Mouse (Mus musculus): ENCODE data around the gene C4b. TPM values are rescaled to one million over a fixed set of nuclear protein-coding genes. Genes with fewer than 3 reads are reported as not detected.

Gene C4b
- polyA plus RNA-seq, 2 experiments, result 1.3 to 3.2 TPM

GRCm38 (mm10) chr17:34680191-34680590 lies 63.5 kb downstream of the C4b start:
- Histone ChIP-seq H3K36me3 (ENCODE audit: control insufficient read depth, insufficient read depth, low read length) (no peaks in the 10 kb centered on the region), H3K4me1 (ENCODE audit: control insufficient read depth, insufficient read depth, low read length) (peaks cover 6% of the 10 kb centered on the region; the same call in 1 of the 2 replicates), H3K9ac (ENCODE audit: low read depth, low read length, severe bottlenecking) (no peak overlapping the region), H3K9me3 (ENCODE audit: control insufficient read depth, low read length) (no peaks in the 10 kb centered on the region), H3K27ac (replicated peaks; ENCODE audit: low read depth, low read length) (no peak overlapping the region), H3K27me3 (ENCODE audit: control insufficient read depth, insufficient read depth, low read length) (peaks cover 15% of the 10 kb centered on the region; the same call in 1 of the 2 replicates), H3K4me2 (replicated peaks; ENCODE audit: low read depth, low read length, severe bottlenecking) (no peak overlapping the region), H3K4me3 (replicated peaks; ENCODE audit: low read length) (no peak overlapping the region)
- 81% methylated on average over 26 of the region's 26 CpGs for WGBS
- no peak for DNase-seq (ENCODE audit: low spot score)
- ATAC-seq (ENCODE audit: low FRiP score, low read depth), result no peak
- no peak for TF ChIP-seq POLR2A (IDR thresholded peaks at IDR 0.05; ENCODE audit: borderline replicate concordance, extremely low read depth, insufficient read depth, insufficient read length)

Small RNAs within 50 kb of the gene (microRNA-seq; reads per million reads assigned to microRNA genes)
- not detected for gene Gm27471

Other genes with a start within 250 kb of the C4b start
- gene Btnl6, start 226.5 kb downstream of the C4b start, polyA plus RNA-seq (2012; rRNA removed), result not detected in 2 replicates
- gene Btnl6, start 226.5 kb downstream of the C4b start, polyA plus RNA-seq (2014; fragmentation: Nextera tagmentation; extraction: Ambion mirVana), result not detected in 2 replicates
- 9.6 and 13.3 TPM in 2 replicates for gene Notch4, start 179.6 kb downstream of the C4b start, polyA plus RNA-seq (2012; rRNA removed)
- 4.3 and 5.7 TPM in 2 replicates for gene Notch4, start 179.6 kb downstream of the C4b start, polyA plus RNA-seq (2014; fragmentation: Nextera tagmentation; extraction: Ambion mirVana)
- gene Gpsm3, start 154.1 kb downstream of the C4b start, polyA plus RNA-seq (2012; rRNA removed), result 3.7 and 4.0 TPM in 2 replicates
- gene Gpsm3, start 154.1 kb downstream of the C4b start, polyA plus RNA-seq (2014; fragmentation: Nextera tagmentation; extraction: Ambion mirVana), result 7.6 and 7.9 TPM in 2 replicates
- gene Pbx2, start 152.6 kb downstream of the C4b start, polyA plus RNA-seq (2012; rRNA removed), result 141 and 149 TPM in 2 replicates
- 13.5 and 17.0 TPM in 2 replicates for gene Pbx2, start 152.6 kb downstream of the C4b start, polyA plus RNA-seq (2014; fragmentation: Nextera tagmentation; extraction: Ambion mirVana)
- gene Ager, start 146.0 kb downstream of the C4b start, polyA plus RNA-seq (2012; rRNA removed), result 12.2 and 13.2 TPM in 2 replicates
- gene Ager, start 146.0 kb downstream of the C4b start, polyA plus RNA-seq (2014; fragmentation: Nextera tagmentation; extraction: Ambion mirVana), result 2.1 and 2.9 TPM in 2 replicates
- 103 and 112 TPM in 2 replicates for gene Rnf5, start 140.2 kb downstream of the C4b start, polyA plus RNA-seq (2012; rRNA removed)
- gene Rnf5, start 140.2 kb downstream of the C4b start, polyA plus RNA-seq (2014; fragmentation: Nextera tagmentation; extraction: Ambion mirVana), result 79.5 and 83.6 TPM in 2 replicates
- 150 and 223 TPM in 2 replicates for gene Agpat1, start 139.6 kb downstream of the C4b start, polyA plus RNA-seq (2012; rRNA removed)
- gene Agpat1, start 139.6 kb downstream of the C4b start, polyA plus RNA-seq (2014; fragmentation: Nextera tagmentation; extraction: Ambion mirVana), result 53.3 and 55.4 TPM in 2 replicates
- gene Egfl8, start 127.9 kb downstream of the C4b start, polyA plus RNA-seq (2012; rRNA removed), result 11.3 and 12.8 TPM in 2 replicates
- gene Egfl8, start 127.9 kb downstream of the C4b start, polyA plus RNA-seq (2014; fragmentation: Nextera tagmentation; extraction: Ambion mirVana), result 8.1 and 8.7 TPM in 2 replicates
- gene Ppt2, start 115.4 kb downstream of the C4b start, polyA plus RNA-seq (2012; rRNA removed), result 39.6 and 52.4 TPM in 2 replicates
- 27.0 and 29.9 TPM in 2 replicates for gene Ppt2, start 115.4 kb downstream of the C4b start, polyA plus RNA-seq (2014; fragmentation: Nextera tagmentation; extraction: Ambion mirVana)
- gene Prrt1, start 114.3 kb downstream of the C4b start, polyA plus RNA-seq (2012; rRNA removed), result 5.5 and 5.7 TPM in 2 replicates
- gene Prrt1, start 114.3 kb downstream of the C4b start, polyA plus RNA-seq (2014; fragmentation: Nextera tagmentation; extraction: Ambion mirVana), result 0.40 and 0.94 TPM in 2 replicates
- gene Fkbpl, start 99.1 kb downstream of the C4b start, polyA plus RNA-seq (2012; rRNA removed), result 5.1 TPM in 2 replicates
- 11.9 and 12.5 TPM in 2 replicates for gene Fkbpl, start 99.1 kb downstream of the C4b start, polyA plus RNA-seq (2014; fragmentation: Nextera tagmentation; extraction: Ambion mirVana)
- 104 and 121 TPM in 2 replicates for gene Atf6b, start 96.7 kb downstream of the C4b start, polyA plus RNA-seq (2012; rRNA removed)
- 68.3 and 80.9 TPM in 2 replicates for gene Atf6b, start 96.7 kb downstream of the C4b start, polyA plus RNA-seq (2014; fragmentation: Nextera tagmentation; extraction: Ambion mirVana)
- gene Tnxb, start 73.3 kb downstream of the C4b start, polyA plus RNA-seq (2012; rRNA removed), result 4.5 and 5.4 TPM in 2 replicates
- 1.5 and 2.0 TPM in 2 replicates for gene Tnxb, start 73.3 kb downstream of the C4b start, polyA plus RNA-seq (2014; fragmentation: Nextera tagmentation; extraction: Ambion mirVana)
- gene Cyp21a1, start 60.7 kb upstream of the C4b start, polyA plus RNA-seq (2012; rRNA removed), result 0.25 and 0.68 TPM in 2 replicates
- gene Cyp21a1, start 60.7 kb upstream of the C4b start, polyA plus RNA-seq (2014; fragmentation: Nextera tagmentation; extraction: Ambion mirVana), result 0.17 and 0.33 TPM in 2 replicates
- gene Stk19, start 93.1 kb upstream of the C4b start, polyA plus RNA-seq (2012; rRNA removed), result 46.4 and 46.5 TPM in 2 replicates
- gene Stk19, start 93.1 kb upstream of the C4b start, polyA plus RNA-seq (2014; fragmentation: Nextera tagmentation; extraction: Ambion mirVana), result 23.9 and 26.8 TPM in 2 replicates
- gene Dxo, start 93.1 kb upstream of the C4b start, polyA plus RNA-seq (2012; rRNA removed), result 87.6 and 98.9 TPM in 2 replicates
- gene Dxo, start 93.1 kb upstream of the C4b start, polyA plus RNA-seq (2014; fragmentation: Nextera tagmentation; extraction: Ambion mirVana), result 52.6 and 59.9 TPM in 2 replicates
- gene Skiv2l, start 106.3 kb upstream of the C4b start, polyA plus RNA-seq (2012; rRNA removed), result 75.8 and 99.4 TPM in 2 replicates
- 43.5 and 45.0 TPM in 2 replicates for gene Skiv2l, start 106.3 kb upstream of the C4b start, polyA plus RNA-seq (2014; fragmentation: Nextera tagmentation; extraction: Ambion mirVana)
- gene Nelfe, start 106.5 kb upstream of the C4b start, polyA plus RNA-seq (2012; rRNA removed), result 56.4 and 92.2 TPM in 2 replicates
- gene Nelfe, start 106.5 kb upstream of the C4b start, polyA plus RNA-seq (2014; fragmentation: Nextera tagmentation; extraction: Ambion mirVana), result 101 and 111 TPM in 2 replicates
- 0.76 and 0.88 TPM in 2 replicates for gene Cfb, start 118.6 kb upstream of the C4b start, polyA plus RNA-seq (2012; rRNA removed)
- 1.6 and 2.1 TPM in 2 replicates for gene Cfb, start 118.6 kb upstream of the C4b start, polyA plus RNA-seq (2014; fragmentation: Nextera tagmentation; extraction: Ambion mirVana)
- gene Zbtb12, start 135.6 kb upstream of the C4b start, polyA plus RNA-seq (2012; rRNA removed), result 44.3 and 52.0 TPM in 2 replicates
- 1.4 and 1.5 TPM in 2 replicates for gene Zbtb12, start 135.6 kb upstream of the C4b start, polyA plus RNA-seq (2014; fragmentation: Nextera tagmentation; extraction: Ambion mirVana)
- not detected in 2 replicates for gene Gm20547, start 138.2 kb upstream of the C4b start, polyA plus RNA-seq (2012; rRNA removed)
- not detected in 2 replicates for gene Gm20547, start 138.2 kb upstream of the C4b start, polyA plus RNA-seq (2014; fragmentation: Nextera tagmentation; extraction: Ambion mirVana)
- gene C2, start 154.4 kb upstream of the C4b start, polyA plus RNA-seq (2012; rRNA removed), result 4.7 and 5.1 TPM in 2 replicates
- gene C2, start 154.4 kb upstream of the C4b start, polyA plus RNA-seq (2014; fragmentation: Nextera tagmentation; extraction: Ambion mirVana), result 3.9 and 4.9 TPM in 2 replicates
- 232 and 297 TPM in 2 replicates for gene Ehmt2, start 154.6 kb upstream of the C4b start, polyA plus RNA-seq (2012; rRNA removed)
- gene Ehmt2, start 154.6 kb upstream of the C4b start, polyA plus RNA-seq (2014; fragmentation: Nextera tagmentation; extraction: Ambion mirVana), result 72.8 and 80.6 TPM in 2 replicates
- 0.09 and 0.10 TPM in 2 replicates for gene Slc44a4, start 170.6 kb upstream of the C4b start, polyA plus RNA-seq (2012; rRNA removed)
- gene Slc44a4, start 170.6 kb upstream of the C4b start, polyA plus RNA-seq (2014; fragmentation: Nextera tagmentation; extraction: Ambion mirVana), result not detected in 2 replicates
- gene Neu1, start 187.4 kb upstream of the C4b start, polyA plus RNA-seq (2012; rRNA removed), result 19.3 and 26.5 TPM in 2 replicates
- 18.2 and 18.4 TPM in 2 replicates for gene Neu1, start 187.4 kb upstream of the C4b start, polyA plus RNA-seq (2014; fragmentation: Nextera tagmentation; extraction: Ambion mirVana)
- 22.8 and 25.6 TPM in 2 replicates for gene Hspa1b, start 215.4 kb upstream of the C4b start, polyA plus RNA-seq (2012; rRNA removed)
- gene Hspa1b, start 215.4 kb upstream of the C4b start, polyA plus RNA-seq (2014; fragmentation: Nextera tagmentation; extraction: Ambion mirVana), result 1.6 and 2.2 TPM in 2 replicates
- not detected in 2 replicates for gene Gm20481, start 226.0 kb upstream of the C4b start, polyA plus RNA-seq (2012; rRNA removed)
- not detected in 2 replicates for gene Gm20481, start 226.0 kb upstream of the C4b start, polyA plus RNA-seq (2014; fragmentation: Nextera tagmentation; extraction: Ambion mirVana)
- 6.5 and 7.1 TPM in 2 replicates for gene Hspa1a, start 228.3 kb upstream of the C4b start, polyA plus RNA-seq (2012; rRNA removed)
- 9.5 and 9.6 TPM in 2 replicates for gene Hspa1a, start 228.3 kb upstream of the C4b start, polyA plus RNA-seq (2014; fragmentation: Nextera tagmentation; extraction: Ambion mirVana)
- 0.44 and 0.47 TPM in 2 replicates for gene Hspa1l, start 228.8 kb upstream of the C4b start, polyA plus RNA-seq (2012; rRNA removed)
- 0.85 and 1.4 TPM in 2 replicates for gene Hspa1l, start 228.8 kb upstream of the C4b start, polyA plus RNA-seq (2014; fragmentation: Nextera tagmentation; extraction: Ambion mirVana)
- 186 and 233 TPM in 2 replicates for gene Lsm2, start 238.0 kb upstream of the C4b start, polyA plus RNA-seq (2012; rRNA removed)
- gene Lsm2, start 238.0 kb upstream of the C4b start, polyA plus RNA-seq (2014; fragmentation: Nextera tagmentation; extraction: Ambion mirVana), result 170 and 178 TPM in 2 replicates

All from limb, embryonic 14.5 days (tissue).